Mouse (Mus musculus): ENCODE measurements around the gene Pram1.
"Not testable (repeated sequence)": the region's sequence is repeated elsewhere in the genome, so short reads cannot be mapped to it uniquely, and the experiment has no call there.

The Pram1 gene

DNA sequence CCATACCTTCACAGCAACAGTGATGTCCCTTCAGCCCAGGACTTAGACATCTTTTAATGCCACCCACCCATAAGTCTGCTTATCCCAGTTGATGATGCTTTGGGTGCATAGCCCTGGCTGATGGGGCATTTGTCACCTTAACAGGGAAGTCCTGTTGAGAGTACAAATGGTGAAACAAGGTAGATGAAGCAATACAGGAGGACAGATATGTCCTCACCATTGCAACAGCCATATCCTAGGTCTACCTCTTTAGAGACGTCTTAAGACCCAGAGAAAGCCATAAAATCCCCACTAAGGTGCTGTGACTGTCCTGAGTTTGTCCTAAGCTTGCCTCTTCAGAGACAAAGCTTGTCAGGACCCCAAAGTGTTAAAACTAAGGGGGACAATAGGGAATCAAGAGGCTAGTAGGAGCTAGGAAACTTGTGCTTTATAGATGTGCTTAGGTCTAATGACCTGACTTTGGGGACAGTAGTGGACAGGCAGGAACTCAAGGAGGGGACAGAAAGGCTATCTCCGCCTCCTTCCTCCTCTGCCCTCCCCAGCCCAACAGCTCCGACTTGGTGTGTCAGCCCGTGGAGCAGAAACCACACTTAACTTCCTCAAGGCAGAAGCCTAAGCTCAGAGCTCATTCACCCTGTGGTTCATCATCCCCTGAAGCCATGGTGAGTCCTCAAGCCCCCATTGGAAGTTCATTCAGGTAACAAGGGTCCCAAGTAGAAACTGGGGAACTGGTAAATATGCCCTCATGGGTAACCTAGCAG is at the start of gene Pram1:
Gene Pram1 (plus strand): TSS at position 541 of the 761 bp plus-strand sequence.
- in situ Hi-C loops (cut with MboI, MseI): no loop called here

DNA sequence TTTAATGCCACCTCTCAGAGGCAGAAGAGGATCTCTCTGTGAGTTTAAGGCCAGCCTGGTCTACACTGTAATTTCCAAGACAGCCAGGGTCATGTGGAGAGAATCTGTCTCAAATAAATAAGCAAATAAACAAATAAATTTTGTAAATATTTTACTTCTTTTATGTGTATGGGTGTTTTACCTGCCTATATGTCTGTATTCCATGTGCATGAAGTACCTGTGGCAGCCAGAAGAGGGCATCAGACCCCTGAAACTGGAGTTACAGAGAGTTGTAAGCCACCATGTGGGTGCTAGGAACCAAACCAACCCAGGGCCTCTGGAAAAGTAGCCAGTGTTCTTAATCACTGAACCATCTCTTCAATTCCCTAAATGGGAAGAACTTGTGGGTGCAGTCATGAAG is 40.6 kb upstream of the Pram1 start:
- in situ Hi-C loops (cut with MboI, MseI): no loop called here

DNA sequence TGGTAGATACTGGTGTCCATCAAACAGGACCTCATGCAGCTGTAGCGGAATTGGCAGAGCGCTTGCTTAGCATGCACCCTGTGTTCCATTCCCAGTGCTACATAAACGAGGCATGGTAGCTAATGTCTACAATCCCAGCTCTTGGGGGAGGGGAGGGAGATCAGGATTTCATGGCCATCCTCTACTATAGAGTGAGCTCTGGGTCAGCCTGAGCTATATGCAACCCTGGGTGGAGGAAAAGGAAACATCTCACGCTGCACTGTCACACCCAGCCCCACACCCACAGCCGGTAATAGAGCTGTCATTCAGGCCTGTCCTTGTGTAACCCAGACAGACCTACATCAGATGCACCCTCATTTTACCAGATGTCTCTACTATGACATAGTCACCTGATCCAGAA is 39.4 kb upstream of the Pram1 start:
- in situ Hi-C loops (cut with MboI, MseI): no loop called here

DNA sequence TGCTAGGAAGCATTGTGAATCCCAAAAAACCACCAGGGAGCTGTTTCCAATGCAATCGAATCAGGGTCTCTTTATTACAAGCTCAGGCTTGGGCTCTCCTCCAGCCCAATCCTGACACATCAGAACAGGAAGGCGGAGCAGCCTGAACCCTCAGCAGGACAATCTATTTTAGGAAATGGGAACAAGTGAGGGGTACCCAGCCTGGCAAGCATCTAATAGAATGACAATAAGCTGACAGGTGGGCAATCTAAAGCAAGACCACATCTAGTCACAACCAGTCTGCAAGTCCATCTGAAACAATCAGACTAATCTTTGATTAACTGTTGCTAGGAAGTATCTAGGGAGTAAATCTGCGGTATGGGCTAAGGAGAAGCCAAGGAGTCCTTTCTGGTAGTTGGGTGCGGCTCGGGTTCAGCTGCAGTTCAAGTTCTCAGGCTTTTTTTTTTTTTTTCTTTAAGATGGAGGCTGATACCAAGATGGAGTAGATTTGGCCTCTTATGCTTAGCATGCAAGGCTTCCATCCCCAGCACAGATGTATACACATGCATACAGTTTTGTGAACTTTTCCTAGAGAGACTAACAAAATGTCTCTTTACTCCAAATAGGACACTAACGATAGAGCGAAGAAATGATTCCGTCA is 37.9 kb upstream of the Pram1 start:
- in situ Hi-C loops (cut with MboI, MseI): no loop called here

DNA sequence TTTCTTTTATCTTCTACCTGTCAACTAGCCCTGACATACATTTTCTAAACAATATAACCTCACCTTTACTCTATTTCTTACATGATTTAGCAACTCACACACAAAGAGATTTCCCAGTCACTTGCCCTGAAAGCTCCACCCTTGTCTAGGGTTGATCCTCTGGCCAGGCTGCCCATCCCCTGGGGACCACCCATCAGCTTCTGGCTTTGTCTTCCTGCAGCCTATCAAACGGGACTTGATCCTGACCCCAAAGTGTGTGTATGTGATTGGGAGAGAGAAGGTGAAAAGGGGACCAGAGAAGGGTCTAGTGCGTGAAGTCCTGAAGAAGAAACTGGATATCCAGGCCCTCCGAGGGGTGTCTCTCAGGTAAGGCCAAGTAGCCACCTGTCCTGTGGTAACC is 37.0 kb upstream of the Pram1 start:
- in situ Hi-C loops (cut with MboI, MseI): no loop called here

DNA sequence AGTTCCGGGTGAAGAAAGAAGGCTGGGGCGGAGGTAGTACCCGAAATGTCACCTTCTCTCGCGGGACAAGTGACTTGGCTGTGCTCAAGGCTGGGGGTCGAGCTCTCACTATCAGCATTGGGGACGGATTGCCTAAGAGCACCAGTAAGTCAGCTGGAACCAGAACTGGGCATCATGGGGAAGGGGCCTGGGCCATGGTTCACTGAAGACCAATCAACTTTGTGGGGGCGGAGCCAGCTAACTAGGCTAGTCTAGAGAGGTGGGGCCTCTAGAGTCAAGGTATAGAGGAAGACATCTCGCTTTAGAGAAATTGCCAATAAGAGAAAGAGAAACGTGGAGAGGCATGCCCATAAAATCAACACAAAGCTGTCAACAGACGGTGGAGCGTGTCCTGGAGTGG is 35.9 kb upstream of the Pram1 start:
- in situ Hi-C loops (cut with MboI, MseI): no loop called here

DNA sequence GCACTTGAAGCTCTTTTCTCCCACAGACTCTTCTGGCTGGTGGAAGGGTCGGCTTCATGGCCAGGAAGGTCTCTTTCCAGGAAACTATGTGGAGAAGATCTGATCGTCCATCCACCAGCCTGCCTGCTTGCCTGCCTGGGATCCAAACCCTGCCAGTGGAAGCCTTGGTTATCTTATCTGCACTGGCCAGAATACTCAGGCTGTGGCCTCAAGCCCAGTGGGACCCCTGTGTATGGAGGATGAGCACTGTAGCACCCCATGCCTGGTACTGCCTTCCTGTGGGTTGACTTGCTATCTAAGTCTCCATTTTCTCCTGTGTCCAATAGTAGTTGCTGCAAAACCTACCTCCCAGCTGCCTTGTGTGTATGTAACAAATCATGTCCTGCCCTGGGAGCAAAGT is 30.6 kb upstream of the Pram1 start:
- in situ Hi-C loops (cut with MboI, MseI): no loop called here

DNA sequence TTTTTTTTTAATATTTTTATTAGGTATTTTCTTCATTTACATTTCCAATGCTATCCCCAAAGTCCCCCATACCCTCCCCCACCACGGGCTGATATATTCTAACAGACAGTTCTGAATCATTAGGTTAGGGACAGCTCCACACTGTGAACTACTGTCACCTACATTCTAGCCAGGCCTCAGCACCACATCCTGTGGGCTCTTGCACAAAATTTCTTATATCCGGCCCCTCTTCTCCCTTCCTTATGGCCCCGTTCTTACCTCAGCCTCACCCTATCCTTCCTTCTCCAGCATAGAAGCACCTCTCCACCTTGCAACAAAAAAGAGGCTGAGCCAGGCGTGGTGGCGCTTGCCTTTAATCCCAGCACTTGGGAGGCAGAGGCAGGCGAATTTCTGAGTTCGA is 27.3 kb upstream of the Pram1 start:
- in situ Hi-C loops (cut with MboI, MseI): no loop called here

DNA sequence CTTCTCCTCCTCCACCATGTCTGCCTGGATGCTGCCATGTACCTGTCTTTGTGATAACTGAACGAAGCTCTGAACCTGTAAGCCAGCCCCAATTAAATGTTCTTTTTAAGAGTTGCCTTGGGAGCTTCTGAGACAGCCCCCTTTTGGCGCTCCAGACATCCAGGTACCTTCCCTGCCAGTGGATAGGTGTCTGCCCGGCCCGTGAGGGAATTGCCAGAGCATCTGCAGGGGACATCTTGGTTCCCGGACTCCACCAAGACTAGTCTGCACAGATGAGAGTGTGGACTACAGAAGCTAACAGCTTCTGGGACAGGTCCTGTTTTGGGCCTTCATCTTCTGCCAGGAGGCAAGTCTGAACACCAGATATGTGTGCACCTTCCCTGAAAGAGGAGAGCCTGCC is 24.1 kb upstream of the Pram1 start:
- in situ Hi-C loops (cut with MboI, MseI): not testable (repeated sequence)

DNA sequence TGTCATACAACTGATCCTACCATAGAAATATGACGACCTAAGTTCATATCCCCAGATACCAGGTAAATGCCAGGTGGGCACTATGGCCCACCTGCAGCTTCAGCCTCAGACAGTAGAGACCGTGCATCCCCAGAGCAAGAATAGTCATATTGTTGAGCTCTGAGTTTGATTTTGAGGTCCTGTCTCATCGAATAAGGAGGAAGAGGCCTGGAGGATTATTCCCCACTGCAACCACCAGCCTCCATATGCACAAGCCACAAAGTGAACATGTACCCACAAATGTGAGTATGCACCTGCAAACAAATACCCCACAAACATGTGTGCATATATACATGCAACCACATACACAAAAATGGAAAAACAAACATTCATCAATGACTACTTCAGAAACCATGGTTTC is 10.6 kb upstream of the Pram1 start:
- in situ Hi-C loops (cut with MboI, MseI): no loop called here

DNA sequence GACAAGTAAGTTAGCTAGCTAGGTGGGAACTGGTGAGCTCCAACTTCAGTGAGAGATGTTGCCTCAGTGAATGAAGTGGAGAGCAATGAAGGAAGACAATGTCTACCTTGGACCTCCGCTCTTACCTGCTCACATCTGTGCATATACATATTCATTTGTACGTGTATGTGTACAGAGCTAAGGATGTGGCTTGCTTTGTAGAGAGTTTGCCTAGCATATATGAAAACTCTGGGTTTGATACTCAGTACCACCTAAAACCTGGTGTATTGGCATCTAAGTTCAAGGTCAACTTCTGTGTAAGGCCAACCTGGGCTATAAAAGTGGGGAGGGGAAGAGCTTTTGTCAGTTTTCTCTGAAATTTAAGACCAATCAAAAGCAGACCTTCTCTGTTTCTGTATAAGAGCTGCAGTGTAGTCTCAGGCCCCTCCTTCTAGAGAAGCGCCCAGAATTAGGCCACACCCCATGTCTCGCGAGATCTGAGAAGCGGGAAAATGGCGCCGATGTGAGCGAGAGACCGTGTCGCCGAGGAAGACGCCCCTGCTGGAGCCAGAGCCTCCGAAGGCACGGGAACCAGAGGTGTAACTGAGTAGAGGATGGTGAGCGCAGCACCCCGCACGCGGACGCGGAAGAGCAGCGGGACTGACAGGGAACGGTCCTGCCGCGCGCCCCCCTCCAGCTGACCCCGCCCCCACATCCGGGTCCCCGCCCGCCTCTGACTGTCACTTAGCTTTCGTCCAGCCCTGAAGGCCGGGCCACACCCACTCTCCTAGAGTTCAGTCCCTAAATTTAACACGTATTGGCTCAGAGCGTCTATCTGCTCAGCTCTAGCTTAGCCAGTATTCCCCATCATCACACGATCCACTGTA is 9.0 kb upstream of the Pram1 start, which contains the start of gene Zfp414:
Gene Zfp414 (plus strand): TSS at position 470 of the 866 bp plus-strand sequence.
- in situ Hi-C loops (cut with MboI, MseI): no loop called here

DNA sequence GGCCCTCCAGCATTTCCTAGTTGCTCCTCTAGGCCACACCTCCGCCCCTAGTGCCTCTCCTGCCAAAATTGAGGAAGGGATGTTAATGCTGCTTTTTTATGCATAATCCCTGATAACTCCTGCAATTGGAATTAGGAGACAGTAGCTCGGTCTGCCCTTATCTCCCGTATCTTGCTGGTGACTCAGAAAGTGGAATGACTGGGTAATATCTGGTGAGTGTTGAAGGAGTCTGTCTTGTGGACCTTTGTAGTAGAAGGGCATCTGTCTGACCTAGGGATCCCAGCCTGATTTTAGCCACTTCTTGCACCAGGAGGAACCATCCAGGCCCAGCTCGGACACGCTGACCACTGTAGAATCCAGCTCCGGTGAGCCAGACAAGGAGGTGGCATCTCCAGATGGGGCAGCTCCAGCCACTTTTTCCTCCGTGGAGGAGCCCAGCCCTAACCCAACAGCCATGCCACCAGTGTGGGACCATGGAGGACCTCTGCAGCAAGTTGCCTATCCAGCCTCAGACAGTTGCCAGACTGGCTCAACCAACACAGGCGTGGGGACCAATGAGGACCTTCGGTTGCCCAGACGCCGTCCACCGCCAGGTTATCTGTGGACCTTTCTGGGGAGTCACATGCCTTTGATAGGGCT is 8.2 kb upstream of the Pram1 start:
- in situ Hi-C loops (cut with MboI, MseI): no loop called here

DNA sequence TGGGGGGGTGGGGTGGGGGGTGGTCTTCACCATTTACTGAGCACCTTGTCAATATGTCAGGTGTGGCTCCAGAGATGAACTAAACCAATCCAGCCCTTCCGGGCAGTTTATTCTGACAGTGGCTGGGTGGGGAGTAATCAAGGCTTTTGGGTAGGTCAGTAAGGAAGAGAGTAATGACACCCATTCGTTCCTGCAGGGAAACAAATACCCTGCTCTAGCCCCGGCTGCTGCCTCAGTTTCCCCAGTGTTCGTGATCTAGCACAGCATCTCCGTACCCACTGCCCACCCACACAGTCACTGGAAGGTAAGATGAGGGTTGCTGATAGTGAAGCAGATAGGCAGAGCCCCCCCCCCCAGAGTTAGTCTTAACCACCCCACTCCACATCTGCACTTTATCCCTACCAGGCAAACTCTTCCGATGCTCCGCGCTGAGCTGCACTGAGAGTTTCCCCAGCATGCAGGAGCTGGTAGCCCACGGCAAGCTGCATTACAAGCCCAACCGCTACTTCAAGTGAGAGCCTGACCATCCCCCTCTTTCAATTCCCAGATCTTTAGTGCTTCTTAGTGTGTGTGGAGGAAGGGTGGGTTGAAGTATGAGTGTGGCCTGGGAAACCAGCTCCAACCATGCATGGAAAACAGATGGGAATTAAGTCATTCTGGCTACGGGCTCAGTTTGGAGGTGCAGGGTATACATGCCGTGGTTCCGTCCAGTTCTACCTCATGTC is 7.5 kb upstream of the Pram1 start:
- in situ Hi-C loops (cut with MboI, MseI): no loop called here

DNA sequence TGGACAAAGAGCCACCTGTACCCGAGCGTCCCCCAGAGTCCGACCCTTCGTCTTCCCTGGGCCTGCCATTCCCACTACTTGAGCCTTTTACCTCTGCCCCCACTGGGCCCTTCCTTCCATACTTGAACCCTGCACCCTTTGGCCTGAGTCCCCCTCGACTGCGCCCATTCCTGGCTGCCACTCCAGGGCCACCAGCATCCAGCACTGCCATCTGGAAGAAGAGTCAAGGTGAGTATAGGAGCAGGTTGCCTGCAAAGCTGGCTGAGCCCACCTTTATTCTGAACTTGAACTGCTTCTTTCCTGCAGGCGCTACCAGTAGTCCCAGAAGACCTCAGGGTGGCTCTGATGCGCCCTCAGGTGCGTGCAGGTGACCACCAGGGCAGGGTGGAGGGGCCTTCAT is 6.6 kb upstream of the Pram1 start:
- in situ Hi-C loops (cut with MboI, MseI): no loop called here

DNA sequence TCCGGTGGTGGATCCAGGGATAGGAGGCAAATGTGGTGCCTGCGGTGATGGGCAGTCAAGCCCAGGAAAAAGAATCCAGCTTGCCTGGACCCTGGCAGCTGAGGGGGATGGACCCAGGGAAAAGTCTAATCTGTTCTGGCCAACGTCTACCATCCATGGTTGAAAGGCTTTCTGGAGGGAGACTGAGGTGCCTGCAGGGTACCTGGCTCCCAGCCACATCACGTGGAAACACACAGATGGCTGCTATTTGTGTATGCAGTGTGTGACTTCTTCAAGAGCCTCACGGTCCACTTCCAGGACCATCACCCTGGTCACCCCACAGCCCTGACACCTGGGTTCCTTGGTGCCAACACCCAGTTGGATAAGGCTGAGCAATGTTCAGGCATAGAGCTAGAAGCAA is 6.1 kb upstream of the Pram1 start:
- in situ Hi-C loops (cut with MboI, MseI): no loop called here

DNA sequence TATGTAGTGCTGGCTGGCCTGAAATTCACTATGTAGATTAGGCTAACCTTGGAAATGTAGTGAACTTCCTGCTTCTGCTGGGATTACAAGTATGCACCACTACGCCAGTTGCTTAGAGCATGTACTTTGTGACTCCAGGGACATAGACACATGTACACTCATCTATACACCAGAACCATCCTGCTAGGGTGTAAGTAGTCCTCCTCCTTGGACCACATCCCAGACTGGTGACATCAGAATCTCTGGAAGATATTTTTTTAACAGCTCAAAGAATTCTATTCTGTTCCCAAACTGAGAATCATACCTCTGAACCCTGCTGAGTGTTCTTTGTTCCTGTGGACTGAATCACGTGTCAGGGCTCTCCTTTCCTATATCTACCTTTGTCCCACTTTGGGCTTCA is 818 bp upstream of the Pram1 start:
- in situ Hi-C loops (cut with MboI, MseI): no loop called here

DNA sequence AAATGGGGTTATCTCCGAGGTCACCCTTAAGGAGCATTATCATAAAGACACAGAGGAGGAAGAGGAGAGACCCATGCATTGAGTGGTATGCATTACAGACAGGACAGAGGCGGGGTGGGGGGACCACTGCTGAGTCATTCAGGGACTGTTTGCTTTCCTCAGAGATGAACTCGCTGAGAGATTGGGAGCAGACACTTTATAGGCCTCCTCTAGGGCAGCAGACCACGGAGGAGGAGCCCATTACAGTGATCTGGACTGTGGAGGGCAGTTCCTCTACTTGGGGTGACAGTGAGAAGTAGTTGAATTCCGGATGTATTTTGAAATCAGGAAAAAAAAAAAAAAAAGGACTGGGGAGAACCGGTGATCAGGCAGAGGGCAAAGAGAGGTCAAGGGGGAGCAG is 1.9 kb downstream of the Pram1 start:
- in situ Hi-C loops (cut with MboI, MseI): no loop called here

DNA sequence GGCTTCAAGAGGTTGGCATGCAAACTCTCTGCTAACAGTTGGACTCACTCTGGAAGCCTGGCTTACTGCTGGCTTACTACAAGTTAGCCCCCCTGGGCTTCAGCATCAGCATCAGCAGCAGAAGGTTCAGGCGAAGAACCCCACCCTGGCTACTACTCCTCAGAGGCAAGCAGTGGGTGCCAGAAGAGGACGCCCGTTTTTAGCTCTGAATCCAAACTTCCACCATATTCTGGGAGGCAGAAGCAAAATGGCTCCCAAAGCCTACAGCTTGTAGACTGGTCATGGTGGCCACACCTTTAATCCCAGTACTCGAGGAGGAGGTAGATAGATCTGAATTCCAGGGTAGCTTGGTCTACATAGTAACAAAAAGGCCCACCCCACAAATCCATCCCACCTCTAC is 6.2 kb downstream of the Pram1 start:
- in situ Hi-C loops (cut with MboI, MseI): no loop called here

DNA sequence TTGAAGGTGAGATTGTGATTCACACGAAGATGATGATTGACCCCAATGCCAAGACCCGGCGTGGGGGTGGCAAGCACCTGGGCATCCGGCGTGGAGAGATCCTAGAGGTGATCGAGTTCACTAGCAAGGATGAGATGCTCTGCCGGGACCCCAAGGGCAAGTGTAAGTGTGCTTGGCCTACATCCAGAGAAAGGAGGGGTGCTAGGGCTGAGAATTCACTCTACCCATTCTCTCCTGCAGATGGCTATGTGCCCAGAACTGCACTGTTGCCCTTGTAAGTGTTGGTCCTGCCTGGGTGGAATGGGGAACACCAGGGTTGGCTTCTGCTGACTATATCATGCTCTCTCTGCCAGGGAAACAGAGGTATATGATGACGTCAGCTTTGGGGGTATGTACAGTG is 7.2 kb downstream of the Pram1 start:
- in situ Hi-C loops (cut with MboI, MseI): no loop called here

DNA sequence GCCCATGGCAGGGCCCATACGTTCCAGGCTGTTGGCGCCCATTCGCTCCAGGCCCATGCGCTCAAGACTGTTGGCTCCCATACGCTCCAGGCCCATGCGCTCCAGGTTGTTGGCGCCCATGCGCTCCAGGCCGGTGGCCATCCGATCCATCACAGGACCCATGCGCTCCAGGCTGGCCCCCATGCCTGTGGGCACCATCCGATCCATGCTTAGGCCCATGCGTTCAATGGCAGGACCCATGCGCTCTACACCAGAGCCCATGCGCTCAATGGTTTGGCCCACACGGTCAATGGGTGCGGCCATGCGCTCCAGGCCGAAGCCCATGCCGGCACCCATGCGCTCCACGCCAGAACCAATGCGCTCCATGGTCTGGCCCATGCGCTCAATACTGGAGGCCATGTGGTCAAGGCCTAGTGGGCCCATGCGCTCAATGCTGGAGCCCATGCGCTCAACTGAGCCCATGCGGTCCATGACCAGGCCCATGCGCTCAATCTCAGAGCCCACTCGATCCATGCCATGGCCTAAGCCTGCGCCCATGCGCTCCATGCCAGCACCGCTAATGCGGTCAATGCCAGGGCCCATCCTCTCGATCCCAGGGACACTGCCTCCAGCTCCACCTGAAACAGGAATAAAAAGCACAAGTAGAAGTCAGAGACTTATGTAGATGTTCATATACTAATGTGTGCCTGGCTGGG is 12.1 kb downstream of the Pram1 start:
- in situ Hi-C loops (cut with MboI, MseI): no loop called here

DNA sequence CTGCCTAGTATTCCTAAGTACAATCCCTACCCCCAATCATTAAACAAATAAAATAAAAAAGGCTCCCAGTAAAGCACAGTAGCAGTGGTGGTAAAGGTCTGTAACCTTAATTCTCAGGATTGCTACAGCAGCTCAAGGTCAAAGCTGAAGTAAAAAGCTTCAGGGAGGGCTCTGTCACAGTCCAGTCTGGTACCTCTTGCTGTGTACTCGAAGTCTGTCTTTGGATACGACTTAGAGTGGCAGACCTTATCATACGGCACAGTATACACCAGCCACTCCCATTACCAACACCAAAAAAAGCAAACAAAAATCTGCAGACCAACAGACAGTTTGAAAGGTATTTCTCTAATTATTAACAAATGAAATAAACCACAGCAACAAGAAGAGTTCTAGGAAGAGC is 29.0 kb downstream of the Pram1 start:
- in situ Hi-C loops (cut with MboI, MseI): no loop called here

Measured in T-helper 17 cell (primary cell).